Mouse (Mus musculus): ENCODE data around the gene Cdk6. TPM values are rescaled to one million over a fixed set of nuclear protein-coding genes. Genes with fewer than 3 reads are reported as not detected.
A peak's percentile ranks its signal among the peaks of the same experiment; 100 is the strongest.
"Not testable (repeated sequence)": the region's sequence is repeated elsewhere in the genome, so short reads cannot be mapped to it uniquely, and the experiment has no call there.

The Cdk6 gene
- polyA plus RNA-seq, 1 experiment from 2014 or later: 21.8 TPM

- ChIA-PET POLR2A (no interaction called here), CTCF (no interaction called here)
- ATAC-seq: no peak
- H3K27me3 ChIP-seq: no peaks in the 10 kb centered on the region
- in situ Hi-C loops (cut with MboI; ENCODE audit: low pct_unique_long_range_greater_than_20kb): no loop called here
- DNase-seq (ENCODE audit: low read depth, low spot score): no peak
- TF ChIP-seq CTCF (IDR thresholded peaks at IDR 0.05): no peak
Observed at GRCm38 (mm10) chr5:3529585-3530189, 188.4 kb downstream of the Cdk6 start.

- CTCF ChIA-PET: interaction anchor here (1.4 kb wide), 1 partner anchor 10 kb away, joined by 3 read pairs; no protein-coding TSS in a partner anchor
- DNase-seq (ENCODE audit: low read depth, low spot score); in situ Hi-C loops (cut with MboI; ENCODE audit: low pct_unique_long_range_greater_than_20kb); POLR2A ChIA-PET; ATAC-seq; H3K27me3 ChIP-seq: not testable (repeated sequence)
Observed at GRCm38 (mm10) chr5:3532048-3532447, 190.8 kb downstream of the Cdk6 start.

GRCm38 (mm10) chr5:3536592-3537212 lies 195.4 kb downstream of the Cdk6 start:
- ATAC-seq (no peak), DNase-seq (ENCODE audit: low read depth, low spot score) (no peak)
- in situ Hi-C loops (cut with MboI; ENCODE audit: low pct_unique_long_range_greater_than_20kb): no loop called here
- no peak for TF ChIP-seq CTCF (IDR thresholded peaks at IDR 0.05)
- H3K27me3 ChIP-seq: no peaks in the 10 kb centered on the region
- CTCF ChIA-PET: interaction anchor here (1.3 kb wide), 1 partner anchor 20 kb away, joined by 3 read pairs; no protein-coding TSS in a partner anchor
- POLR2A ChIA-PET: no interaction called here

- ATAC-seq (peak; percentile 73), DNase-seq (ENCODE audit: low read depth, low spot score) (peak; percentile 74)
- ChIA-PET CTCF (interaction anchor here (0.7 kb wide), 1 partner anchor 27 kb away, joined by 3 read pairs; no protein-coding TSS in a partner anchor), POLR2A (interaction anchor here (0.5 to 0.9 kb wide), 2 partner anchors 18 to 387 kb away, joined by 4 read pairs; no protein-coding TSS in a partner anchor)
- in situ Hi-C loops (cut with MboI; ENCODE audit: low pct_unique_long_range_greater_than_20kb): no loop called here
- no peak for TF ChIP-seq CTCF (IDR thresholded peaks at IDR 0.05)
- no peaks in the 10 kb centered on the region for H3K27me3 ChIP-seq
Observed at GRCm38 (mm10) chr5:3538505-3539472, 197.5 kb downstream of the Cdk6 start.

- POLR2A ChIA-PET: no interaction called here
- DNase-seq (ENCODE audit: low read depth, low spot score) (no peak), ATAC-seq (no peak)
- H3K27me3 ChIP-seq: no peaks in the 10 kb centered on the region
- TF ChIP-seq CTCF (IDR thresholded peaks at IDR 0.05): no peak
- CTCF ChIA-PET: no interaction called here
- in situ Hi-C loops (cut with MboI; ENCODE audit: low pct_unique_long_range_greater_than_20kb): no loop called here
Observed at GRCm38 (mm10) chr5:3541871-3542270, 200.6 kb downstream of the Cdk6 start.

GRCm38 (mm10) chr5:3543629-3544479 lies 202.6 kb downstream of the Cdk6 start, which contains the start of gene Fam133b:
TSS of gene Fam133b (plus strand) at chr5:3543833.
- H3K27me3 ChIP-seq: no peaks in the 10 kb centered on the region
- in situ Hi-C loops (cut with MboI; ENCODE audit: low pct_unique_long_range_greater_than_20kb): no loop called here
- ATAC-seq: peak; percentile 86
- ChIA-PET POLR2A (no interaction called here), CTCF (interaction anchor here (0.7 to 2.1 kb wide), 3 partner anchors 13 to 32 kb away, joined by 3 to 5 read pairs (median 3); no protein-coding TSS in a partner anchor)
- peak; percentile 100 for TF ChIP-seq CTCF (IDR thresholded peaks at IDR 0.05)
- peak; percentile 73 for DNase-seq (ENCODE audit: low read depth, low spot score)

GRCm38 (mm10) chr5:3544480-3544769 lies 203.1 kb downstream of the Cdk6 start:
- ChIA-PET CTCF (interaction anchor here (1.2 to 2.1 kb wide), 2 partner anchors 23 to 33 kb away, joined by 3 to 5 read pairs; no protein-coding TSS in a partner anchor), POLR2A (no interaction called here)
- no peaks in the 10 kb centered on the region for H3K27me3 ChIP-seq
- ATAC-seq: no peak
- no peak for TF ChIP-seq CTCF (IDR thresholded peaks at IDR 0.05)
- DNase-seq (ENCODE audit: low read depth, low spot score): peak; percentile 12
- in situ Hi-C loops (cut with MboI; ENCODE audit: low pct_unique_long_range_greater_than_20kb): no loop called here

- in situ Hi-C loops (cut with MboI; ENCODE audit: low pct_unique_long_range_greater_than_20kb): no loop called here
- DNase-seq (ENCODE audit: low read depth, low spot score) (no peak), ATAC-seq (no peak)
- ChIA-PET POLR2A (interaction anchor here (1.5 kb wide), 1 partner anchor 21 kb away, joined by 3 read pairs; no protein-coding TSS in a partner anchor), CTCF (no interaction called here)
- no peak for TF ChIP-seq CTCF (IDR thresholded peaks at IDR 0.05)
- no peaks in the 10 kb centered on the region for H3K27me3 ChIP-seq
Observed at GRCm38 (mm10) chr5:3546226-3546625, 204.9 kb downstream of the Cdk6 start.

GRCm38 (mm10) chr5:3551481-3551880 lies 210.2 kb downstream of the Cdk6 start:
- in situ Hi-C loops (cut with MboI; ENCODE audit: low pct_unique_long_range_greater_than_20kb): no loop called here
- ChIA-PET POLR2A (no interaction called here), CTCF (no interaction called here)
- ATAC-seq (no peak), DNase-seq (ENCODE audit: low read depth, low spot score) (no peak)
- H3K27me3 ChIP-seq: no peaks in the 10 kb centered on the region
- no peak for TF ChIP-seq CTCF (IDR thresholded peaks at IDR 0.05)

GRCm38 (mm10) chr5:3554198-3554597 lies 212.9 kb downstream of the Cdk6 start:
- H3K27me3 ChIP-seq: no peaks in the 10 kb centered on the region
- ChIA-PET POLR2A (no interaction called here), CTCF (interaction anchor here (1.0 kb wide), 1 partner anchor 51 kb away, joined by 3 read pairs; no protein-coding TSS in a partner anchor)
- DNase-seq (ENCODE audit: low read depth, low spot score) (no peak), ATAC-seq (no peak)
- no peak for TF ChIP-seq CTCF (IDR thresholded peaks at IDR 0.05)
- in situ Hi-C loops (cut with MboI; ENCODE audit: low pct_unique_long_range_greater_than_20kb): no loop called here

Data from Patski (cell line).